Mouse (Mus musculus): ENCODE measurements at regions not wholly inside any gene's neighbourhood (a gene's known extent, or its start where the extent isn't known, plus 50 kb on each side); places are given as distances from the start of the nearest gene placed in this dataset.

DNA sequence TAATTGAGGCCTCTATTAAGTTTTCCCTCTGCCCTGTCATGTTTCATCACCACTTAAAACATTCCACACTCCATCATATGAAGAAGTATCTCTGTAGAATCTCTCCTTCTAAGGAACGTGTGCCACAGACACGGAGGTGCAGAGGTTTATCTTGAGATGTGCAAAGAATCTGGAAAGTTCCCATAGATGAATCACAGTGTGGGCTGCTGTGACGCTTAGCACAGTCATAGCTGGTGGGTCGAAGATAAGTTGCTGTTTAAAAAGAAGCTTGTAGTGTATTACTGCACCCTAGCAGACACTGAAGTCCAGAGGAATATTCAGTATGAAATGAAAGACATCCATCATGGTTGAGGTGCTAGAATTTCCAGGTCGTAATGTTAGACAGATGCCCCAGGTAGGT lies 179.9 kb upstream of the 4930583I09Rik start:
- DNase-seq (ENCODE audit: low spot score in 2 of 2) = peak in 1 of 2 experiments; percentile 48

GRCm38 (mm10) chr17:65014682-65015081 lies 178.8 kb upstream of the 4930583I09Rik start:
- no peak for DNase-seq (ENCODE audit: low spot score in 2 of 2)

DNA sequence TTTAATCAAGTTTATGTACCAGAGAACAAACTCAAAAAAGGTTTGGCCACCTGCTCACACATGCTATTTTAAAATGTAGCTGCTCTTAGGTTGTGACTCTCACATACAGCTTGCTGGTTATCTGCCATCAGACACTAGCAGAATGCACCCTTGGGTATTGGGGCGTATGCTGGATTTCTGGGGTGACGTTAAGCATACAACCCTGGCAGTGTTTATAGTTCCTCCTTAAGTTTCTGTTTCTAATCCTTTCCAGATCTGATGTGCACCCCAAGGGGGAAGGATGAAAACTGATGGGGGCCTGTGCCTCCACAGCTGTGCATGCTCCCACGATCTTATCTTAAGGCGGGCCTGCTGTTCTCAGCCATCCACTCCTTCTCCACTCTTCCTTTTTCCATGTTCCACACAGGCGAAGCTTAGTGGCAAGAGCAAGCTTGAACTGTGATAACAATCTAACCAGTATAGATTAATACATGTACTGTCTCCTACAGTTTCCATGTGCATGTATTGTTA lies 164.8 kb upstream of the 4930583I09Rik start:
- DNase-seq (ENCODE audit: low spot score in 2 of 2) = no peak

DNA sequence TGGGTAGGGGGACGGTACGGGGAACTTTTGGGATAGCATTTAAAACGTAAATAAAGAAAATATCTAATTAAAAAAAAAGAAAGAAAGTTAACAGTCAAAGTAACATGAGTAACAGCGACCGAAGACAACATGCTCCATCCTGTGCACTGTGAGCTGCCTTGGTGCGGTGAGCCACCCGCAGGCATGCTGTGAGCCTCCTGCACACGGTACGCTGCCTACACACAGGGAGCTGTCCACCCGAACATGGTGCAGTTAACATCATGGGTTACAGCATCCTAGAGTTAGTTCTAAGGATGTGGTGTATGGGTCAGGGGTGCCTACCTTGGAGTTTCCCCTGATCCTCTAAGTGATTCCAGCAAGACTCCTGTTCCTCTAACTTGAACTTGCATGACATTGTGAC lies 158.6 kb upstream of the 4930583I09Rik start:
- DNase-seq (ENCODE audit: low spot score in 2 of 2) = no peak

GRCm38 (mm10) chr17:64991262-64991661 lies 155.4 kb upstream of the 4930583I09Rik start:
- DNase-seq (ENCODE audit: low spot score in 2 of 2) = no peak

DNA sequence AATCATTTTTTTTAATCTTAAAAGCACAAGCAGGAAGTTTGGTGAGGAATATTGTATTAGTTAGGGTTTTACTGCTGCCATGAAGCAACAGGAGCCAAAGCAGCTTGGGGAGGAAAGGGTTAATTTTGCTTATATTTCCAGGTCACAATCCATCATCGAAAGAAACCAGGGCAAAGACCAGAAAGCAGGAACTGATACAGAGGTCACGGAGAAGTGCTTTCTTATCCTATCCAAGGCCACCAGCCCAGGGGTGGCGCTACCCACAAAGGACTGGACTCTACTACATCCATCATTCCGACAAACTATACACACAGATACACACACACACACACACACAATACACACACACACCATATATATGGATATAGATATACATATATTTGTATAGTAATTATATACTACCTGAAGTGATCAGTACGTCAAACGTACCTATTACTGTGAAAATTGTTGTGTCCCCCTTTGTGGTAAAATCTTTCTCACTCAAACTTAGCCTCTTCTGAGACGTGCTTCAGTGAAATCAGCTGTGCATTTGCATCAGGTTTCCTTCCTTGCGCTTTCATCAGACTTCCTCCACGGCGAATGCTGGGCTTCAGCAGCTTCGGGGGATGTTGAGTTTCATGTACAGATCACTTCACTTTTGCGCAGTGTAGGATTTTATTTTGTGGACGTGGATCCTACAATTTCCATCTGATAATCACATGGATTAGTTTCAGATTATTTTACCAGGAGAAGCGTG lies 148.6 kb upstream of the 4930583I09Rik start:
- DNase-seq (ENCODE audit: low spot score in 2 of 2) = no peak

- DNase-seq (ENCODE audit: low spot score in 2 of 2) = peak in 1 of 2 experiments; percentile 8
These were observed 147.6 kb upstream of the 4930583I09Rik start for GRCm38 (mm10) chr17:64983480-64983879.

DNA sequence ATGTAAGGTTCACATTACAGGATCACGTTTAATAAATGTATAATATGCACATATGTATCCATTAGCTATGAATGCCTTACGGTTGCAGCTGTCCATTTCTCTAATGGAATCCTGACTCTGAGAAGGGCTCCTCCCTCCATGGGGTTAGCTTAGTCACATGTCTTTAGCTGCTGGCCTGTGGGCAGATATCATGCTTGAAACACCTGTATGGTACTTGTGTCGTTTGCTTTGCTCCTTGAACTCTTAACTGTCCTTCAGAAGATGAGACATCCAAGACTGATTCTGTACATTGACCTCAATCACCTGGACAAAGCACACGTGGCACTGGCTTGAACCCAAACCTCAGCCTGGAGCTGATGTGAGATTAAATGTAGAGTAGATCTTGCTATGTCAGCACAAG lies 128.3 kb upstream of the 4930583I09Rik start:
- DNase-seq (ENCODE audit: low spot score in 2 of 2) = no peak

DNA sequence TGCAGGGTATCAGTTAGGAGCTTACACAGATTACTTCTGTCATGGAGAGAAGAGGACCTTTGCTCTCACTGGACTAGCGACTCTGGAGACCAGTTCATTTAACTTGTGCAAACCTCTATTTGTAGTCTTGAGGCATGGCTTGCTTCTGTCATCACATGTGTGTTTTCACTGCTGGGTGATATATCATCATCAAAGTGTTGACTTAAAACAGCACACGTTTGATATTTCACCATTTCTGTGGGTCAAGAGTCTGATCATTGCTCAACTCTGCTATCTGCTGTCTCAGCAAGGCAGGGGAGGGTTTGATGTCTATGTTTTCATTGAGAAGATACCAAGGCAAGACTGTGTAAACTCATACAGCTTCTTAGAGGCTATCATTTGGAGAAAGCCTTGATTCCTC lies 126.0 kb upstream of the 4930583I09Rik start:
- no peak for DNase-seq (ENCODE audit: low spot score in 2 of 2)

DNA sequence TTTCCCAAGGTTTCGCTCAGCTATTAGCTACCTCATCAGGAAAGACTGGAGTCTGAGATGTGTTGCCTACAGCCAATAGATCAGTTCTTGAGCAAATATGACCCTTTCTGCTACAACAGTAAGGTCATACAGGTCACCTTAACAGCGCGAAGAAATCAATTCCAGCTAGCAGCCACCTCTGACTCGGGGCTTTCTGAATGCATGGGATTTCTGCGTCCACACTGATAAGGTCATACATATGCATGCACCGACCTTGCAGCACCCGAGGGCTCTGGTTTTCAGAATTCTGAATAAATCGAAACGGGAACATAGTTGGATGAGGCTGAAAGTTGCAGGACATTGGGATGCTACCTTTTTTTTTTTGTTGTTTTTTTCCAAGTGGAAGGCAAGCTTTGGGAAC lies 121.6 kb upstream of the 4930583I09Rik start:
- DNase-seq (ENCODE audit: low spot score in 2 of 2) = no peak

DNA sequence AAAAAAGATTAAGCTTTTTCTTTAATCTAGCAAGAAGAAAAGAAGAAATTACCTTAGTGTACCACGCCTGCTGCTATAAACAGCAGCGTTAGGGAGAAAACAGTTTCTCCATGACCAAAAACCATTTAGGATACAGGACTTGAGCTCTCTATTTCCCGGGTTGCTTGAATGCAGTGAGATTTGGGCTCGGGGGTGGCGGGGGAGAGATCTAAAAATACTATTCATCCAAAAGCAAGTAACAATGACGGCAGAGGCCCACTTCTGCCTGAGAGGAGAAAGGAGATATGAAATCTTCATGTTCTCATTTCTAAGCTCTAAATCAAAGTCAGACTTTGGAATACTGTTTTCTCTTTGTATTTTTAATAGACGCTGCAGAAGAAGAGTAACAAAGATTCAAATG lies 120.6 kb upstream of the 4930583I09Rik start:
- DNase-seq (ENCODE audit: low spot score in 2 of 2) = peak in 1 of 2 experiments; percentile 33

DNA sequence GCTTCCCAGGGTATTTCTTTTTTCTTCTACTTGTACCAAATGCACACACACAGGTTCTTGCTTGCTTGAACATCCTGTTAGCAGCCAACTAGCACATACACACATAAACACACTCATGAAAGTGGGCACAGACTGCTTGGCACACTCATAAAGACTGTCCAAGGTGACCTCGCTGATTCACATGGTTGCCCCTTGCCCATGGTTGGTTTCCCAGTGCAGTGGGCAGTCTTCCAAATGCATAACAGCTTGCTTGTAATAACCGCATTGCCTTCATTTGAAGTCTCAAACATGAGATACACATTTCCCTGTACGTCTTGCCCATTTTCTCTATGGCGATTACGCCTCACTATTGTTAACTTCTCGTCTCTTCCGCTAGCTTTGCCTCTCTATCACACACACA lies 117.4 kb upstream of the 4930583I09Rik start:
- DNase-seq (ENCODE audit: low spot score in 2 of 2) = no peak

DNA sequence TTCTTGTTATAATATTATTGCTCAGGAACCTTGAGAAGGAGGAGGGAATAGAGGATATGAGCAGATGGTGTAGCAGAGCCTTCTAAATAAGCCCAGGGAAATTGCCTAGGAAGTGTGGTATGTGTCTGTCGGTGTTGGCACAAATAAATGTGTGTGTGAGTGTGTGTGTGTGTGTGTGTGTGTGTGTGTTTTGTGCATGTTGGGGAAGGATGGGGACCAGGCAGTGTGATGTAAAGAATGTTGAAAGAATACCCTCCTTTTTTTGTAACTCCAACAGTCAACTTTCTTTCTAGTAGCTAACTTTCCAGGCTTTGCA lies 115.7 kb upstream of the 4930583I09Rik start:
- peak in 1 of 2 experiments; percentile 25 for DNase-seq (ENCODE audit: low spot score in 2 of 2)

DNA sequence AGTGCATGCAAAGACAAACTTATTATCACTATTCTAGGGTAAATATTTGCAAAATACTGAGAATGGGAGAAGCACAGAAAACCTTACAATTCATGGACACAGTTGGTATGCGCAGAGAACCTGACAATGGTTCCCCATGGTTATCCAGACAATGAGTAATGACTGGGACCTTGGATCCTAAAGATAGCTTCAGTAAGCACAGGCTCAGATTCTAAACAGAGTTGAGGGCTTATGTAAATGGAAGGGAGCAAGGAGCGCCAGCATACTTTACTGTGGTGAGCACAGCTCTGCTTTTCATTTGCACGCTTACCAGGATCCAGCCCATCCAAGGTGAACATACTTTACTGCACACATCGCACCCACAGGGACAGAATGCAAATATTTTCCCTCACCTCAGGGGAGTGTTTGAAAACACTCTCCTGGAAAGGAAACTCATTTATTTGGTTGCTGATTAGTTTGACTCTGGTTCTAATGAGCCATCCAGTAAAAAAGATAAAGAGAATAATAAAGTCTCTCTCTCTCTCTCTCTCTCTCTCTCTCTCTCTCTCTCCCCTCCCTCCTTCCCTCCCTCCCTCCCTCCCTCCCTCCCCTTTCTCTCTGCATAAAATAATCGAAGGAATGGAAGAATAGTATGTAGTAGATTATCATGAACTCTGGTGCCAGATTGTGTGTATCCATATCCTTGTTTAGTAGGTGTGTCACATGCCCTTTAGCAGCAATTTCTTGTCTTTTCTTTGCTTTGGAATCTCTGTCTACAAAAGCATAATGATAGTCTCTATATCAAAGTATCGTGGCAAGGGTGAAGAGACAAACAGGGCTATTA lies 115.1 kb upstream of the 4930583I09Rik start:
- no peak for DNase-seq (ENCODE audit: low spot score in 2 of 2)

DNA sequence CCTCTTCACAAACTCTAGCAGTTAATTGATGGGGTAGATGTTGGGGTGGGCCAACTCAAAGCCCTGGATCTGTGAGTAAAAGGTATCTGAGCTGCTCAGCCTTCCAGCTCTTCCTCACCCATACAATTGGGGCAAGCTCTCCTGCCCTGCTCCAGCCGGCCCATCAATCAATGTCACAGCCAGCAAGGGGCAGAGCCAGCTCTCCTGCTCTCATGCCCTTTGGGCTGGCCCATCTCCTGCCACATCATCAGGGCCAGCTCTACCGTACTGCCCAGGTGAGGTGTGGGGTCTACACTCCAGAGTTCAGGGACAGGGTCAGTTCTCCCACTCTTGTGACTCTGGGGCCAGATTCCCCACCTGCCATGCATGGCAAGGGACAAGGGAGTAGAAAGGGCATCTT lies 107.3 kb upstream of the 4930583I09Rik start:
- DNase-seq (ENCODE audit: low spot score in 2 of 2) = no peak

GRCm38 (mm10) chr17:64941555-64941954 lies 105.7 kb upstream of the 4930583I09Rik start:
- no peak for DNase-seq (ENCODE audit: low spot score in 2 of 2)

- no peak for DNase-seq (ENCODE audit: low spot score in 2 of 2)
These were observed 99.8 kb upstream of the 4930583I09Rik start for GRCm38 (mm10) chr17:64935683-64936082.

GRCm38 (mm10) chr17:64934411-64934810 lies 98.5 kb upstream of the 4930583I09Rik start:
- no peak for DNase-seq (ENCODE audit: low spot score in 2 of 2)

- DNase-seq (ENCODE audit: low spot score in 2 of 2) = no peak
These were observed 95.1 kb upstream of the 4930583I09Rik start for GRCm38 (mm10) chr17:64930816-64931428.

- no peak for DNase-seq (ENCODE audit: low spot score in 2 of 2)
These were observed 87.9 kb upstream of the 4930583I09Rik start for GRCm38 (mm10) chr17:64923762-64924161.

GRCm38 (mm10) chr17:64922235-64922634 lies 86.4 kb upstream of the 4930583I09Rik start:
- no peak for DNase-seq (ENCODE audit: low spot score in 2 of 2)

GRCm38 (mm10) chr17:64920236-64920635 lies 84.4 kb upstream of the 4930583I09Rik start:
- DNase-seq (ENCODE audit: low spot score in 2 of 2) = no peak

Measured in left cerebral cortex, adult 8-10 months (tissue).